Mouse (Mus musculus): Measurements from ENCODE around the gene Pidd1. TPM values are rescaled to one million over a fixed set of nuclear protein-coding genes. Genes with fewer than 3 reads are reported as not detected.

Gene Pidd1
- polyA plus RNA-seq, 1 experiment from 2014 or later: 9.1 TPM

DNA sequence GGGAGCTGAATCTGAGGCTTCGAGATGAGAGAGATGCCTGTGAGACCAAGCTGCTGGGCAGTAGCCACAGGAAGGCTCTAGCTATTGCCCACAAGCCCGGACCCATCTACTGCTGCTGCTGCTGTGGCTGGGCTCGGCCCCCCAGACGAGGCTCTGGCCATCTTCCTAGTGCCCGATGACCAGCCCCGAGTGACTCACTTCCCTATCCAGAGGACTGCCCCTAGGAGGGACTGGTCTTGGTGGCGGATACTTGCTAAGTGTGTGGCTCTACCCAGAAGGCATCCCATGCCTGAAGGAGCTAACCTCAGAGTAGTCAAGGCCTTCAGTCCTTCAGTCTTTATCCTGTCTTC, 22.2 kb upstream of the Pidd1 start:
- Histone ChIP-seq H3K27me3 (ENCODE audit: control insufficient read depth, insufficient read depth, low read length) (peaks cover 40% of the 10 kb centered on the region), H3K27ac (replicated peaks; ENCODE audit: low read depth, low read length) (no peak overlapping the region), H3K4me2 (ENCODE audit: low read depth, low read length) (no peak overlapping the region), H3K9ac (replicated peaks; ENCODE audit: low read length) (no peak overlapping the region), H3K9me3 (replicated peaks; ENCODE audit: control insufficient read depth, low read length) (no peaks in the 10 kb centered on the region), H3K36me3 (replicated peaks; ENCODE audit: control insufficient read depth, insufficient read depth, low read depth, low read length) (peaks cover 7% of the 10 kb centered on the region; the same call in 1 of the 2 replicates), H3K4me1 (ENCODE audit: control insufficient read depth, insufficient read depth, low read length) (peaks cover 33% of the 10 kb centered on the region), H3K4me3 (ENCODE audit: low read depth, low read length) (no peak overlapping the region)
- 75% methylated on average over 7 of the region's 7 CpGs for WGBS
- ATAC-seq (replicated peaks; ENCODE audit: insufficient number of reproducible peaks, low FRiP score, low TSS enrichment, low read depth) (no peak), DNase-seq (ENCODE audit: low spot score) (no peak)

DNA sequence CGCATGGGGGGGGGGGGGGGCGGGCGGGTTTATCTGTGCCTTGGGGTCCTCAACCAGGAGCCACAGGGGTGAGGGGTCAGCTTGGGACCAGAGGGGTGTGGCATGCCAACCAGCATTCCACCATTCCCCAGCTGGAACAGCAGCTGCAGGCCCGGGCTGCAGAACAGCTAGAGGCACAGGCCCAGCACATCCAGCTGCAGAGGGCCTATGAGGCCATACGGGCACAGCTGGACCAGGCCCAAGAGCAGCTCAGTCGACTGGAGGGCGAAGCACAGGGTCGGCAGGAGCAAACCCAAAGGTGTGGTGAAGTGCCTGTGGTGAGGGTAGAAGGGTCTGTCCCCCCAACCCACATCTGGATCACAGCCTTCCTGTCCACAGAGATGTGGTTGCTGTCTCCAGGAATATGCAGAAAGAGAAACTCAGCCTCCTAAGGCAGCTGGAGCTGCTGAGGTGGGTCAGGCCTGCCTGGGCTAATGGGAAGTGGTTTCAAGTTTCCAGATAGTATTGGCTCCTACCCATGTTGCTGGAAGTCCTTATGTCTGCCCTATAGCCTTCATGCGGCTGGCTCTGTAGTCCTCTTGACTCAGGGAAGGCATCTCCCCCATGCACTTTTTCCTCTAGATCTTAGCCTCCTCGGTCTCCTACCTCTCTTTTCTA, 21.7 kb upstream of the Pidd1 start:
- H3K4me2 ChIP-seq (ENCODE audit: low read depth, low read length): no peak overlapping the region
- ATAC-seq (replicated peaks; ENCODE audit: insufficient number of reproducible peaks, low FRiP score, low TSS enrichment, low read depth): no peak
- H3K27ac ChIP-seq (replicated peaks; ENCODE audit: low read depth, low read length): no peak overlapping the region
- no peak overlapping the region for H3K4me3 ChIP-seq (ENCODE audit: low read depth, low read length)
- H3K27me3 ChIP-seq (ENCODE audit: control insufficient read depth, insufficient read depth, low read length): peaks cover 44% of the 10 kb centered on the region
- no peak for DNase-seq (ENCODE audit: low spot score)
- WGBS: 34% methylated on average over 8 of the region's 10 CpGs
- peaks cover 33% of the 10 kb centered on the region for H3K4me1 ChIP-seq (ENCODE audit: control insufficient read depth, insufficient read depth, low read length)
- H3K36me3 ChIP-seq (replicated peaks; ENCODE audit: control insufficient read depth, insufficient read depth, low read depth, low read length): peaks cover 6% of the 10 kb centered on the region; the same call in 1 of the 2 replicates
- H3K9me3 ChIP-seq (replicated peaks; ENCODE audit: control insufficient read depth, low read length): no peaks in the 10 kb centered on the region
- no peak overlapping the region; the same call in 1 of the 2 replicates for H3K9ac ChIP-seq (replicated peaks; ENCODE audit: low read length)

DNA sequence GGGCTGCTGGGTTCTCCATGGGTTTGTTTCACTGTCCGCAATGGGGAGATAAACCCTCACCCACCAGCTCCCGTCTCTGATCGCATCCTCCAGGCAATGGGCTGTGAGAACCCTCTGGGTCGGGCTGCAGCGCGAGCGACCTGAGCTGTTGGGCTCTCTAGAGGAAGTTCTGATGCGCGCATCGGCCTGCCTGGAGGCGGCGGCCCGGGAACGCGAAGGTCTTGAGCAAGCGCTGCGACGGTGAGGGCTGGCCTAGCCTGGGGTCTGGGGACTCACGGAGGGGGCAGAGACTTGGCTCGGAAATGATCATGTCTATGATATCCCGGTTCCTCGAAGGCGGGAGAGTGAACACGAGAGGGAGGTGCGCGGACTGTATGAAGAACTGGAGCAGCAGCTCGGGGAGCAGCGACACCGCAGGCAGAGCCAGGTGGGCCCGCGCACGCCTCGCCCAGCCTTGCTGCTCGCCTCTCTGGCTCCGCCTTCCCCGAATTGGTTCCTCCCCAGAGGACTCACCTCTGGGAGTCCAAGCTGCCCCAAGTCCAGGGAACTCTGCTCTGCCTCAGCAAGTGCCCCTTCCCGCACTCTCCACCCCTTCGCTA, 20.9 kb upstream of the Pidd1 start:
- Histone ChIP-seq H3K27me3 (ENCODE audit: control insufficient read depth, insufficient read depth, low read length) (peaks cover 47% of the 10 kb centered on the region), H3K4me2 (ENCODE audit: low read depth, low read length) (peak overlapping the region; percentile 29), H3K4me1 (ENCODE audit: control insufficient read depth, insufficient read depth, low read length) (peaks cover 33% of the 10 kb centered on the region), H3K36me3 (replicated peaks; ENCODE audit: control insufficient read depth, insufficient read depth, low read depth, low read length) (no peaks in the 10 kb centered on the region), H3K27ac (replicated peaks; ENCODE audit: low read depth, low read length) (no peak overlapping the region), H3K9me3 (replicated peaks; ENCODE audit: control insufficient read depth, low read length) (no peaks in the 10 kb centered on the region), H3K4me3 (ENCODE audit: low read depth, low read length) (peak overlapping the region; percentile 23), H3K9ac (replicated peaks; ENCODE audit: low read length) (peak overlapping the region; percentile 27)
- DNase-seq (ENCODE audit: low spot score) (no peak), ATAC-seq (replicated peaks; ENCODE audit: insufficient number of reproducible peaks, low FRiP score, low TSS enrichment, low read depth) (no peak)
- 4% methylated on average over 38 of the region's 38 CpGs for WGBS

DNA sequence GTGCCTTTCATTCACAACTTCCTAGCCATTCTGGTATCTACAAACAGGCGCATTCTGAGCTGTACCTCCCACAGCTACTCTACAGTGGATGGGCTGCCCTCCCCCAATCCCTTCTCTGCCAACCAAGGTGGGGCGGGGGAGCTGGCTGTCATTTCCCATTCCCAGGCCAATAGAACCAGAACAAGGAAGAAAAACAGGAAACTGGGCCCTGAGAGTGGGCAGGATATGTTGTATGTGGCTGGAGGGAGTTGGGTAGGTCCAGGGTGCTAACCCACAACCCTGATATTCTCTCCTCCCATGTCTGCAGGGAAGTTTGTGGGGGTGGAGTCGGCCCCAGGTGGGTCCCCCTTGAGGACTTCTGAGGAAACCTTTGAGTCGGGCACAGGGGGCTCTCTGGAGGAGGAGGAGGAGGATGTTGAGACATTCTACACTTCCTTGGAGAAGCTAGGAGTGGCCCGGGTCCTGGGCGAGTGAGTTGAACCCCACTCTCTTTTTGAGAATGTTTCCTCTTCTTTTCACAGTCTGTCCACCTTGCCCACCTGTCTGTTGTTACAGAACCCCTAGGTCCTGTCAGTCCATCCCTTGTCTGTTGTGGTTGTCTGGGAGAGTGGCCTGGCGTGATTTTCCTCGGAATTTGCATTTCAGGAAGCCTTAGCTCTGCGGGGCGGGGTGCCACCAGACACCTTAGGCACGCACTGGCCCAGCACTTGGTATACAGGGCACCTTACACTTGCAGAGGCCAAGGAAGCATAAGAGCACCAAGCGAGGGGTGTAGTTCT, 20.2 kb upstream of the Pidd1 start:
- no peak for DNase-seq (ENCODE audit: low spot score)
- Histone ChIP-seq H3K4me1 (ENCODE audit: control insufficient read depth, insufficient read depth, low read length) (peaks cover 28% of the 10 kb centered on the region), H3K27me3 (ENCODE audit: control insufficient read depth, insufficient read depth, low read length) (peaks cover 47% of the 10 kb centered on the region), H3K4me2 (ENCODE audit: low read depth, low read length) (no peak overlapping the region), H3K4me3 (ENCODE audit: low read depth, low read length) (no peak overlapping the region; the same call in 1 of the 2 replicates), H3K9me3 (replicated peaks; ENCODE audit: control insufficient read depth, low read length) (no peaks in the 10 kb centered on the region), H3K36me3 (replicated peaks; ENCODE audit: control insufficient read depth, insufficient read depth, low read depth, low read length) (no peaks in the 10 kb centered on the region), H3K9ac (replicated peaks; ENCODE audit: low read length) (peak overlapping the region; percentile 27), H3K27ac (replicated peaks; ENCODE audit: low read depth, low read length) (no peak overlapping the region)
- 28% methylated on average over 12 of the region's 12 CpGs for WGBS
- ATAC-seq (replicated peaks; ENCODE audit: insufficient number of reproducible peaks, low FRiP score, low TSS enrichment, low read depth): no peak

DNA sequence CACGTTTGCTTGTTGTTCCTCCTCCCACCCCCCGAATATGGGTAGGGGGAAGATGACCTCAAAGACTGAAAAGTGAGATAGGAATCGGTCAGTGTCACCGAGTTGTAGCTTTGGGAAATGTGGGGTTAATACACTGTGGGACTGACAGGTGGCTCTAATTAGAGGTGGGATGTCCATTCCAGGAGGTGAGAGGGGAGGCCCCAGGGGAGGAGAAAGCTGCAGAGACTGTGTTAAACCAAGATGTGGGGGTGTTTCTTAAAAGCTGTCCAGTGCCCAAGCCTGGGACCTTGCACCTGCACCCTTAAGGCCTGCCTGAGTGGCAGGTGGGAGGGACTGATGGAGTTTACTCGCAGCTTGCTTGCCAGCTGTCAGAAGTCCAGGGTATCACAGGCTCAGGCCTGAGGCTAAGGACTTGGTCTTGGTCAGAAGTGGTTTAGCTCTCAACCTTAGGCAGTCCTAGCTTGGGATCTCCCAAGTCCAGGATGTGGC, 18.6 kb upstream of the Pidd1 start:
- DNase-seq (ENCODE audit: low spot score): no peak
- no peaks in the 10 kb centered on the region for H3K36me3 ChIP-seq (replicated peaks; ENCODE audit: control insufficient read depth, insufficient read depth, low read depth, low read length)
- no peak for ATAC-seq (replicated peaks; ENCODE audit: insufficient number of reproducible peaks, low FRiP score, low TSS enrichment, low read depth)
- no peaks in the 10 kb centered on the region for H3K9me3 ChIP-seq (replicated peaks; ENCODE audit: control insufficient read depth, low read length)
- 15% methylated on average over 5 of the region's 5 CpGs for WGBS
- H3K27ac ChIP-seq (replicated peaks; ENCODE audit: low read depth, low read length): no peak overlapping the region
- H3K9ac ChIP-seq (replicated peaks; ENCODE audit: low read length): peak overlapping the region; percentile 45
- H3K4me3 ChIP-seq (ENCODE audit: low read depth, low read length): peak overlapping the region; percentile 30; the same call in 1 of the 2 replicates
- H3K27me3 ChIP-seq (ENCODE audit: control insufficient read depth, insufficient read depth, low read length): peaks cover 47% of the 10 kb centered on the region
- peaks cover 17% of the 10 kb centered on the region for H3K4me1 ChIP-seq (ENCODE audit: control insufficient read depth, insufficient read depth, low read length)
- H3K4me2 ChIP-seq (ENCODE audit: low read depth, low read length): peak overlapping the region; percentile 76; the same call in 1 of the 2 replicates

DNA sequence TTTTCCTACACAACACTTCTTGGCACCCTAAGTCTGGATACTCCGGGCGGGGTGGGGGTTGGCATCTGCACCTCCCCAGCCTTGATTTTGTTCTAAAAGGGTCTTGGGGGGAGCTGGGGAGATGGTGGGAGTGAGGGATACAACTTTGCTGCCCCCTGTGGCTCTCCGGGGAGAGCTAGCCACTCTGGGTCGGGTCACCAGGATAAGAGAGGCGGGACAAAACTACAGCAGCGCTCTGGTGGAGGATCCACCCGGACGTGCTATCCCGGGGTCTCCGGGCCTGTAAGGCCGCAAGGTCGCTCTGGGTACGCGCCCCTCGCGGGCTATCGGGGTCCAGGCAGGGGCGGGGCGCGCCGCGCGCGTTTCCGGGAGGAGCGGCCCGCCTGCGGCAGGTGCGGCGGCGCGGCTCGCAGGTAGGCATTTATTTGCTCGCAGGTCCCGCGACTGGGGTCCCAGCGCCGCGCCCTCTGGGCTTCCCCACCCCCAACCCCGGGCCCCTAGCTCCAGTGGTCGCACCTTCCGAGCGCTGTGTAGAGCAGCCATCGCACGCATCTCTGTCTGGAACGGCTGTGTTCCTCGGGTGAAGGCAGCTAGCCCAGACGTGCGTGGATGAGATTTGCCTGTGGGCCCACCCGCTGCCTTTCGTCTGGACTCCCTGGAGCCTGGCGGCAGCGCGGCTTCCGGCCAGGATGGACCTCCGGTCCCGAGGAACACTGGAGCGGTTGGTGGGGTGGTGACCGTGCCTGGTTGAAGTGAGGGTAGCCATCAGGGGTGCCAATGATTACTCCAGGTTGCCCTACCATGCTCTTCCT, 17.9 kb upstream of the Pidd1 start:
- DNase-seq (ENCODE audit: low spot score) (no peak), ATAC-seq (replicated peaks; ENCODE audit: insufficient number of reproducible peaks, low FRiP score, low TSS enrichment, low read depth) (no peak)
- no peak overlapping the region for H3K27ac ChIP-seq (replicated peaks; ENCODE audit: low read depth, low read length)
- no peaks in the 10 kb centered on the region for H3K9me3 ChIP-seq (replicated peaks; ENCODE audit: control insufficient read depth, low read length)
- peak overlapping the region; percentile 45 for H3K9ac ChIP-seq (replicated peaks; ENCODE audit: low read length)
- peak overlapping the region; percentile 76 for H3K4me2 ChIP-seq (ENCODE audit: low read depth, low read length)
- peak overlapping the region; percentile 30 for H3K4me3 ChIP-seq (ENCODE audit: low read depth, low read length)
- H3K4me1 ChIP-seq (ENCODE audit: control insufficient read depth, insufficient read depth, low read length): peaks cover 17% of the 10 kb centered on the region
- no peaks in the 10 kb centered on the region for H3K36me3 ChIP-seq (replicated peaks; ENCODE audit: control insufficient read depth, insufficient read depth, low read depth, low read length)
- peaks cover 47% of the 10 kb centered on the region for H3K27me3 ChIP-seq (ENCODE audit: control insufficient read depth, insufficient read depth, low read length)
- WGBS: 2% methylated on average over 59 of the region's 59 CpGs

DNA sequence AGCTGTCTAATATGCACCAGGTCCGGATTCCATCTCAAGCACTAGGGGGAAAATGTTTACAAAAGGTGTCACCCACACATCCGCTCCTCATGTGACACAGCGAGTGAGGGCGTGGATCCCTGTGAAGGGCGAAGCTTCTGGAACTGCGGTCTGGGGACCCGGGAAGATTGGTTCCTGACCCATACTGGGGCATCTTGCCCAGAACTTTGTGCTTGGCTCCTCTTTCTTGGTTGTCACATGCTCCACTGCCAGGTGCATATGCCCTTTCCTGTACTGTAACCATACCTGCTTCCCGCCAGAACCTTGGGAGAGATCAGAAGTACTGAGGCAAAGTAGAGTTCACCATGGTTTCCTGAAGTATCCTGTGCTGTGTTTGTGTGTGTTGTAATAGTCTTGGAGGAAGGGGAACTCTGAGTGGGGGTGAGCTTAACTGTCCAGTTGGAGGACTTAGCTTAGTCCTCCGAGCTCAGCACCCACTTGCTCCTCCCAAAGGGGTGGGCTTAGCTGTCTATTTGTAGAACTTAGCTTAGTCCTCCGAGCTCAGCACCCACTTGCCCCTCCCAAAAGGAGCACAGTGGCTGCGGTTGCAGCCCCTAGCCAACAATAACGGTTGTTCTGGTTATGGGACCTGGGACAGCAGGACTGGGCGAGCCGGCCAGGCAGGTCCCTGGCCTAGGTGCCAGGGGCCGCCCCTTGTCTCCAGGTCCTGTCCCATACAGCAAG, 16.7 kb upstream of the Pidd1 start, which contains the start of gene Cracr2b:
Gene Cracr2b (plus strand): TSS at position 704 of the 723 bp plus-strand sequence.
- H3K4me1 ChIP-seq (ENCODE audit: control insufficient read depth, insufficient read depth, low read length): peaks cover 20% of the 10 kb centered on the region
- WGBS: 66% methylated on average over 15 of the region's 15 CpGs

More for the DNA sequence above, 16.7 kb upstream of the Pidd1 start, which contains the start of gene Cracr2b:
- peaks cover 44% of the 10 kb centered on the region for H3K27me3 ChIP-seq (ENCODE audit: control insufficient read depth, insufficient read depth, low read length)
- no peaks in the 10 kb centered on the region for H3K36me3 ChIP-seq (replicated peaks; ENCODE audit: control insufficient read depth, insufficient read depth, low read depth, low read length)
- peak within 1 kb of the TSS; percentile 45 for H3K9ac ChIP-seq (replicated peaks; ENCODE audit: low read length)
- H3K27ac ChIP-seq (replicated peaks; ENCODE audit: low read depth, low read length): no peak within 1 kb of the TSS
- H3K9me3 ChIP-seq (replicated peaks; ENCODE audit: control insufficient read depth, low read length): no peaks in the 10 kb centered on the region
- DNase-seq (ENCODE audit: low spot score): no peak
- H3K4me2 ChIP-seq (ENCODE audit: low read depth, low read length): peak within 1 kb of the TSS; percentile 76
- H3K4me3 ChIP-seq (ENCODE audit: low read depth, low read length): peak within 1 kb of the TSS; percentile 30
- no peak for ATAC-seq (replicated peaks; ENCODE audit: insufficient number of reproducible peaks, low FRiP score, low TSS enrichment, low read depth)

Measured in embryonic facial prominence, embryonic 11.5 days (tissue).